Mouse (Mus musculus) urinary bladder, postnatal 10 days (tissue): Measurements from ENCODE around the gene Lad1.

Experiments used
- DNase-seq: peaks from one replicate; pipeline ENCODE4 v3.0.0; 2022; ENCODE audit warnings: low spot score

Gene Lad1

GRCm38 (mm10) chr1:135844481-135844880 is 26.1 kb downstream of the Lad1 start:
- DNase-seq = no peak

- DNase-seq = no peak
Observed at GRCm38 (mm10) chr1:135846632-135847031, 28.2 kb downstream of the Lad1 start.

- no peak for DNase-seq
Observed at GRCm38 (mm10) chr1:135847139-135847562, 28.8 kb downstream of the Lad1 start.

- no peak for DNase-seq
Observed at GRCm38 (mm10) chr1:135847611-135848351, 29.4 kb downstream of the Lad1 start.

- no peak for DNase-seq
Observed at GRCm38 (mm10) chr1:135850722-135851512, 32.5 kb downstream of the Lad1 start.

GRCm38 (mm10) chr1:135852044-135852756 is 33.8 kb downstream of the Lad1 start:
- no peak for DNase-seq

GRCm38 (mm10) chr1:135853200-135853599 is 34.8 kb downstream of the Lad1 start:
- DNase-seq = no peak

GRCm38 (mm10) chr1:135854591-135855343 is 36.4 kb downstream of the Lad1 start:
- DNase-seq = no peak

- no peak for DNase-seq
Observed at GRCm38 (mm10) chr1:135855344-135855687, 36.9 kb downstream of the Lad1 start.

- no peak for DNase-seq
Observed at GRCm38 (mm10) chr1:135856070-135856469, 37.7 kb downstream of the Lad1 start.

- no peak for DNase-seq
Observed at GRCm38 (mm10) chr1:135857137-135857775, 38.9 kb downstream of the Lad1 start.

- no peak for DNase-seq
Observed at GRCm38 (mm10) chr1:135858533-135858932, 40.1 kb downstream of the Lad1 start.

- DNase-seq = no peak
Observed at GRCm38 (mm10) chr1:135861091-135861490, 42.7 kb downstream of the Lad1 start.

GRCm38 (mm10) chr1:135861980-135862552 is 43.7 kb downstream of the Lad1 start:
- DNase-seq = no peak

- no peak for DNase-seq
Observed at GRCm38 (mm10) chr1:135862561-135862960, 44.2 kb downstream of the Lad1 start.

- DNase-seq = no peak
Observed at GRCm38 (mm10) chr1:135863786-135864335, 45.5 kb downstream of the Lad1 start.

GRCm38 (mm10) chr1:135864830-135865229 is 46.4 kb downstream of the Lad1 start:
- no peak for DNase-seq

- DNase-seq = peak; percentile 67
Observed at GRCm38 (mm10) chr1:135865518-135866194, 47.3 kb downstream of the Lad1 start.

GRCm38 (mm10) chr1:135868570-135868969 is 50.2 kb downstream of the Lad1 start:
- DNase-seq = no peak

- DNase-seq = no peak
Observed at GRCm38 (mm10) chr1:135872991-135873390, 54.6 kb downstream of the Lad1 start.
